Mouse (Mus musculus) hindbrain, embryonic 14.5 days (tissue): ENCODE data around the gene Mfsd11. TPM values are rescaled to one million over a fixed set of nuclear protein-coding genes. Genes with fewer than 3 reads are reported as not detected.
A peak's percentile ranks its signal among the peaks of the same experiment; 100 is the strongest.

Source experiments
- ATAC-seq: fragments of 200-750 bp; cut with Nextera tagmentation; 2 replicates; pipeline ENCODE4 v1.8.0; 2017; ENCODE audit warnings: moderate number of reproducible peaks, mild to moderate bottlenecking, moderate TSS enrichment, moderate library complexity; ENCODE audit not compliant: low FRiP score
- DNase-seq: peaks from one replicate; pipeline ENCODE4 v3.0.0-alpha.2; 2015; ENCODE audit warnings: low spot score
- H3K27ac ChIP-seq: fragments of 300-500 bp; sonication (generic); 2 replicates; pipeline ENCODE4 v1.5.1; 2014; ENCODE audit warnings: mild to moderate bottlenecking, moderate library complexity
- H3K27me3 ChIP-seq: fragments of 300-500 bp; sonication (generic); 2 replicates; pipeline ENCODE4 v1.6.1; 2014; ENCODE audit warnings: mild to moderate bottlenecking, low read length, mixed read lengths; ENCODE audit not compliant: control insufficient read depth, insufficient read depth
- H3K36me3 ChIP-seq: fragments of 300-500 bp; sonication (generic); replicated peaks from 2 replicates; pipeline ENCODE4 v1.6.1; 2014; ENCODE audit not compliant: control insufficient read depth, insufficient read depth
- H3K4me1 ChIP-seq: fragments of 300-500 bp; sonication (generic); replicated peaks from 2 replicates; pipeline ENCODE4 v1.6.1; 2014; ENCODE audit warnings: antibody characterized with exemption, low read length, mixed read lengths; ENCODE audit not compliant: control insufficient read depth, insufficient read depth
- H3K4me2 ChIP-seq: fragments of 300-500 bp; sonication (generic); replicated peaks from 2 replicates; pipeline ENCODE4 v1.6.1; 2014; ENCODE audit warnings: mild to moderate bottlenecking, moderate library complexity
- H3K4me3 ChIP-seq: fragments of 300-500 bp; sonication (generic); replicated peaks from 2 replicates; pipeline ENCODE4 v1.5.1; 2014; ENCODE audit warnings: mild to moderate bottlenecking, low read length
- H3K9ac ChIP-seq: fragments of 300-500 bp; sonication (generic); 2 replicates; pipeline ENCODE4 v1.6.1; 2014
- H3K9me3 ChIP-seq: fragments of 300-500 bp; sonication (generic); 2 replicates; pipeline ENCODE4 v1.6.1; 2016; ENCODE audit warnings: low read length; ENCODE audit not compliant: control insufficient read depth
- WGBS: fragments of 180-500 bp; shearing (Covaris S2); extraction: QIAGEN DNeasy Blood & Tissue Kit; methylation state at CpG from one replicate; pipeline ENCODE4 v1.1.7; 2014; 5-methylcytosine and 5-hydroxymethylcytosine counted together
- polyA plus RNA-seq: library from polyadenylated mRNA; unstranded; fragments of >200 nt; fragmentation: Nextera tagmentation; extraction: Ambion mirVana; gene quantifications from 2 replicates; pipeline ENCODE4 v1.2.1, GENCODE M21; 2014

Gene Mfsd11
- polyA plus RNA-seq, result 51.9 and 54.4 TPM in 2 replicates

DNA sequence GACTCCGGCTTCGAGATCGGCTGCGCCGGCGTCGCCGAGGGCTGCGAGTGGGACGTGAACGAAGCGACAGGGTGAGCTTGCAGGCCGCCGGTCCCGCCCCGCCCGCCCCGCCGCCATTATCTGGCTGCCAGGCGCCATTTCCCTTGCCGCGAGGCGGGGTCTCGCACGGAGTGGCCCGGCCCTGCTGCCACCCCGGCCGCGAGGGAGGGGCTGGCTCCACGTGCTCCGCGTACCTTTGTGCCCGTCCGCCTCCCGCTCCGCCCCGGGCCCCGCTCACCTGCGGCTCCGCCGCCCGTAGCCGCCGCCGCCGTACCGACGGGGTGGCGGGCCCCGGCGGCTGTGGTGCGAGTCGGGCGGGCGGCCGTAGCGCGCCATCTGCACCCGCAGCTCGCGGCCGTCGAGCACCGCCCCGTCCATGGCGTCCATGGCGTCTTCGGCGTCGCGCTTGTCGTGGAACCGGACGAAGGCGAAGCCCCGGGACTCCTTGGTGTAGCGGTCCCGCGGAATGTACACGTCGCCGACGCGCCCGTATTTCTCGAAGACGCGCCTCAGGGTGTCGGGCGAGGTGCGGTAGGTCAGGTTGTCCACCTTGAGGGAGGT, at the start of gene Mfsd11:
Gene Mfsd11, plus strand, starts transcription at position 150 of the 600 bp plus-strand sequence.
- Histone ChIP-seq H3K27ac (peak within 1 kb of the TSS; percentile 96), H3K36me3 (peaks cover 51% of the 10 kb centered on the region), H3K4me3 (peak within 1 kb of the TSS; percentile 99), H3K9me3 (no peaks in the 10 kb centered on the region), H3K27me3 (no peaks in the 10 kb centered on the region), H3K4me1 (peaks cover 30% of the 10 kb centered on the region), H3K4me2 (peak within 1 kb of the TSS; percentile 93), H3K9ac (peak within 1 kb of the TSS; percentile 97)
- ATAC-seq (peak; percentile 49), DNase-seq (peak; percentile 70)
- WGBS, result under 1% methylated on average over 83 of the region's 91 CpGs

DNA sequence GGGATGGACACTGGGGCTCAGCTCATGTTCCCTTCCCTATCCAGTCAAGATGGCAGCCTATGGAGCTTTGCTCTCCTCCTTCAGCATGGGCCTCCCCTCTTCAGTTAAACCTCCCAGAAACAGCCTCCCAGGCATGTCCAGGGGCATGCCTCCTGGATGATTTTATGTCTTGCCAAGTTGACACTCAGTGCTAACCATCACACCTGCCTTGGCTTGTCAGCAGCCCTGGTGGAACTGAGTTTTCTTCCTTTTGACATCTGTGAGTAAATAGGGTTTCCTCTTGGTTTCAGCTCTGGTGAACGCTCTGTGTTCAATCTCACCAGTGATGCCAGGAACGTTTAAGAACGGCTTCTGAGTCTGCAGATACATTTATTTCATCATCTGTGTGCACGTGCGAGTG, 49.5 kb upstream of the Mfsd11 start:
- 84% methylated on average over 5 of the region's 5 CpGs for WGBS
- no peak for ATAC-seq
- no peak overlapping the region for H3K27ac ChIP-seq

DNA sequence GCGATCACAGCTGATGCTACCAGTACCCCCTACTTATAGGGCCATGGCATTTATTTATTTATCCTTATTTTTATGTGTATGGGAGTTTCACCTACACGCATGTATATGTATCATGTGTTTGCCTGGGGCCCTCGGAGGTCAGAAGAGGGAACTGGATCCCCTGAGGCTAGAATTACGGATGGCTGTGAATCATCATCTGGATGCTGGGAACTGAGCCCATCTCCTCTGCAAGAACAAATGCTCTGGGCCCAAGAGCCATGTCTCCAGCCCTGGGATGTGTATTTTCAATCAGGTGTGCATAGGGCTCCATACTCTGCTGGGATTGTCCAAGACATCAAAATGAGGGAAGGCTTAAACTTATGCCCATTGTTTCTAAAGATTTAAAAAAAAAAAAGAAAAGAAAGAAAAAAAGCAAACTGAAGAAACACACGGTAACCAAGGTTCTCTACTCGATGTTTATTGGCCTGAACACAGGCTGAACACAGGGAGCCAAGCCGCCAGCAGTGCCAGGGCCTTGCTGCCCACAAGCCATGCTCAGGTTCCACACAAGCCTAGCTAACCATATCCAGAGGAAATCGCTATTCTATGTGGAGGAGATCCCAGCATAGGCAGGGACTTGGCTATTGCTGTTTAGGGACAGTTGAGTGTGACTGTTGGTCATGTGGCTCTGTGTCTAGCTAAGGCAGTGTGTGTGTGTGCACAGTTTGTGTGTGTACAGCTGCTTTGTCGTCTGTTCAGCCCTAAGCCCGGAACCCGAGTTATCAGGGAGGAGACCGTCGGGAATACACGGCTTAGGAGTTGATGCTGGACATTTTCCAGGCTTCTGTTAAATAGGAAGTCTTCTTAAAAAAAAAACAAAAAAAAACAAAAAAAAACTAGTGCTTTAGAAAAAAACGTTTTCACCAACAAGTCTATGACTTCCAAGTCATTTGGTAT, 45.8 kb upstream of the Mfsd11 start:
- Histone ChIP-seq H3K27ac (no peak overlapping the region; the same call in 1 of the 2 replicates), H3K9ac (no peak overlapping the region)
- WGBS, result 79% methylated on average over 15 of the region's 15 CpGs

More for the DNA sequence above, 49.5 kb upstream of the Mfsd11 start:
- Histone ChIP-seq H3K4me2 (no peak overlapping the region), H3K36me3 (0 out of 2 replicates have a peak, but pooled peaks cover 7% of the 10 kb centered on the region), H3K9ac (no peak overlapping the region), H3K27me3 (no peaks in the 10 kb centered on the region), H3K4me1 (no peaks in the 10 kb centered on the region), H3K9me3 (no peaks in the 10 kb centered on the region), H3K4me3 (no peak overlapping the region)
- no peak for DNase-seq

DNA sequence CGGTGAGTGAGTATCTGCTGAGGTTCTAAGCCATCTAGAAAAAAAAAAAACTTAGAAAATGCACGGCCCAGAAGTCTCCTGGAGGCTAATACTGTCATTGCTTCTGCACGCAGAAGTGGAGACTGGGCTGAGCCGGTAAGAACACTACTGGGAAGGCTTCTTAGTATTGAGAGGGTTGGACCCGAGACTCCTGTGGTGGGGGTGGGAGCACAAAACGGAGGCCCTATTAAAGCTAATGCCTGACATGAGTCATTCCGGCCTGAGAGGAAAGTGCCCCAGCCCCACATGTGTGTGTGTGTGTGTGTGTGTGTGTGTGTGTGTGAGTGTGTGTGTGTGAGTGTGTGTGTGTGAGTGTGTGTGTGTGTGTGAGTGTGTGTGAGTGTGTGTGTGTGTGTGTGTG, 45.1 kb upstream of the Mfsd11 start:
- no peaks in the 10 kb centered on the region for H3K27me3 ChIP-seq
- H3K27ac ChIP-seq, result no peak overlapping the region
- DNase-seq, result no peak

More for the DNA sequence above, 45.8 kb upstream of the Mfsd11 start:
- no peak overlapping the region for H3K4me2 ChIP-seq
- H3K4me1 ChIP-seq, result peaks cover 30% of the 10 kb centered on the region
- no peaks in the 10 kb centered on the region for H3K27me3 ChIP-seq
- ATAC-seq (no peak), DNase-seq (no peak)
- H3K9me3 ChIP-seq, result no peaks in the 10 kb centered on the region
- H3K36me3 ChIP-seq, result 0 out of 2 replicates have a peak, but pooled peaks cover 7% of the 10 kb centered on the region
- no peak overlapping the region for H3K4me3 ChIP-seq

DNA sequence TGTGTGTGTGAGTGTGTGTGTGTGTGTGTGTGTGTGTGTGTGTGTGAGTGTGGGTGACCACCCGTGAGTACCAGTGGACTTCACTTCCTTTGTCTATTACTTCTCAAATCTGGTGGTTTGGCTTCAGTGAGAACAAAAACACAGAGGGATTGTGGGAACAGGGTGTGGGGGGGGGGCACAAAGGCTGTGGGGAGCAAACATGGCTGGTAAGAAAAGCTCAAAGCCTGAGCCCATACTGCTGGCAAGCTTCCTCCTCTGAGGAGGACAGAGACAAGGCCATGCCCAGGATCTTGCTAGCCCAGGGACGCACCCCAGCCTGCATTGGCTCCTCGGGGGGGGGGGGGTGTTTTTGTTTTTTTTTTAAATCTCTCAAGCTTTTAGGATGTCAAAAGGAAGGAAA, 44.7 kb upstream of the Mfsd11 start:
- peak overlapping the region; percentile 32; the same call in 1 of the 2 replicates for H3K27ac ChIP-seq
- 81% methylated on average over 3 of the region's 3 CpGs for WGBS

More for the DNA sequence above, 45.1 kb upstream of the Mfsd11 start:
- no peaks in the 10 kb centered on the region for H3K9me3 ChIP-seq
- no peak overlapping the region for H3K9ac ChIP-seq
- H3K36me3 ChIP-seq, result 0 out of 2 replicates have a peak, but pooled peaks cover 7% of the 10 kb centered on the region
- no peak for ATAC-seq
- no peak overlapping the region for H3K4me2 ChIP-seq
- no peak overlapping the region for H3K4me3 ChIP-seq
- WGBS, result 69% methylated on average over 7 of the region's 7 CpGs
- peaks cover 34% of the 10 kb centered on the region for H3K4me1 ChIP-seq

DNA sequence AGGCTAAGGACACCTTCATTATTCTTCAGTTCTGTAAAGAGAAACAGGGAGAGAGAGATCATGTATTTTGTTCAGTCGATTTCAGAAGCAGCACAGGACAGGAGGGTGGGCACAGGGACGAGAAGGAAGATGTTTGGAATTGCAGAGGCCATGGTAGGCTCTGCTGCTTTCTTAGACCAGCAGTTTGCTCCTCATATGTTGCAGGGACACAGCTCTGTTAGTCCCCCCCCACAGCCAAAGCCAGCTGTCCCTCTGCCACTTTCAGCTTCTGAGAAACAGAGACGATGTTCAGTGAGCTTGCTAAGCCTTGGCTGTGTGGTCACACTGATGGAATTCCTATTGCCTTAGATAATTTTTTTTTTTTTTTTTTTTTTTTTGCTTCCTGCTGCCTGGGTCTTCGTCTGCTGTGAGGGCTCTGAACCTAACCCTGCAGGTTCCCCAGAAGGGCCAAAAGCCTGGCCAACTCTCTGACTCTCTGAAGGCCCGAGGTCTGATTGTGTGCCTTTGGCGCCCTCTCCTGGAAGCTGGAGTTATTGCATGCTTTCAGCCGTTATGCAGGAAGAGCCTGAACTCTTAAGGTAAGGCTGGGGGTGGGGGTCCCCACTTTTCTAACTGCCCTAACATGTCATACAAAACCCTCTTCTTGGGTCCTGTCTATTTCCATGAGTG, 44.2 kb upstream of the Mfsd11 start:
- Histone ChIP-seq H3K9ac (no peak overlapping the region), H3K27ac (peak overlapping the region; percentile 32; the same call in 1 of the 2 replicates), H3K4me1 (peaks cover 42% of the 10 kb centered on the region), H3K4me2 (no peak overlapping the region), H3K9me3 (no peaks in the 10 kb centered on the region), H3K36me3 (0 out of 2 replicates have a peak, but pooled peaks cover 7% of the 10 kb centered on the region), H3K27me3 (no peaks in the 10 kb centered on the region), H3K4me3 (no peak overlapping the region)
- no peak for ATAC-seq
- WGBS, result 28% methylated on average over 7 of the region's 7 CpGs
- DNase-seq, result peak; percentile 95

More for the DNA sequence above, 44.7 kb upstream of the Mfsd11 start:
- no peak for DNase-seq
- 0 out of 2 replicates have a peak, but pooled peaks cover 7% of the 10 kb centered on the region for H3K36me3 ChIP-seq
- no peak overlapping the region for H3K9ac ChIP-seq
- no peak overlapping the region for H3K4me3 ChIP-seq
- H3K9me3 ChIP-seq, result no peaks in the 10 kb centered on the region
- H3K4me2 ChIP-seq, result no peak overlapping the region
- peaks cover 37% of the 10 kb centered on the region for H3K4me1 ChIP-seq
- H3K27me3 ChIP-seq, result no peaks in the 10 kb centered on the region
- no peak for ATAC-seq

DNA sequence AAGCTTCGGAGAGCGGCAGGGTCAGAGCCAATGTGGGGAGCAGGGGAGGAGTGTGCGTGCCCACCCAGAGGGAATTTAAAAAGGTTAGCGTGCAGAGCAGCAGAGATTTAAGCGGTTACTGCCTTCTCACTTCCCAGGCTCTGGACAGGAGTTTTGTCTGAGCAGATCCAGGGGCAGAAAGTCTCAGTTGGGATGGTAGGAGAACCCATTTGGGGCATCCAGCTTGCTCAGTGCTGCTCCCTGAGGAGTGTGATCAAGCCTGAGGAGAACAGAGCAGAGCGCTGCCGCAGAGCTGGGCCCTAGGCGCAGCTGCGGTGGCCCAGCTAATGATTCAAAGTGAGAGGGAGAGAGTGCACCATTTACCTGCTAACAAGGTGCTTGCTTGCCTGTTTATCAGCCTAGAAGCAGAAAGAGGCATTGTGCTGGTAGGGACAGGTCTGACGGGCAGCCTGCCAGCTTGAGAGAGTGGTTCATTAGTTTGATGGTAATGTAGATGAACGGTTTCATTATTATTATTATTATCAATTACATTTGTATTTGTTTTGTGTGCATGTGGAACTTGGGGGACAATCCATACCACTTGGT, 43.3 kb upstream of the Mfsd11 start:
- 70% methylated on average over 11 of the region's 11 CpGs for WGBS
- no peak overlapping the region for H3K4me3 ChIP-seq
- H3K9ac ChIP-seq, result 0 out of 2 replicates have a peak overlapping the region, but pooled peaks have one; percentile 71
- peaks cover 50% of the 10 kb centered on the region for H3K4me1 ChIP-seq
- H3K36me3 ChIP-seq, result 0 out of 2 replicates have a peak, but pooled peaks cover 5% of the 10 kb centered on the region
- DNase-seq, result no peak
- peak overlapping the region; percentile 23; the same call in 1 of the 2 replicates for H3K27ac ChIP-seq
- H3K9me3 ChIP-seq, result no peaks in the 10 kb centered on the region
- ATAC-seq, result no peak
- no peak overlapping the region for H3K4me2 ChIP-seq
- H3K27me3 ChIP-seq, result no peaks in the 10 kb centered on the region

DNA sequence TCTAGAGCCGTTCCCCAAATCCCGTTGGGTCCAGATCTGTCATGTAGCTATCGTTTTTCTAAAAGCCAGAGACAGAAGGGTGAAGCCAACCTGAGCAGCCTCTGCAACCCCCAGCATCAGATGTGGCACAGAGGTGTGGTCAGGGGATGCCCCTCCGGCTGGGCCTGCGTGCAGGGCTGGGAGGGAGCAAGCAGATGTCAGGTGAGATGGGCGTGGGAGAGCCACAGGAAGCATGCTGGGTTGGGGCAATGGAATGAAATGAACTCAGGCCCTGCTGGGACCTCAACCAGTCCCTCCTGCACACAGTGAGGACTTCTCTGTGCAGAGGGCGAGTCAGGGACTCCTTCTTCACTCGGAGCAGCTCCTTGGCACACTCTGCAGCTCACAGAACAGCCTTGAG, 42.7 kb upstream of the Mfsd11 start:
- Histone ChIP-seq H3K9me3 (no peaks in the 10 kb centered on the region), H3K27me3 (no peaks in the 10 kb centered on the region), H3K4me1 (peaks cover 57% of the 10 kb centered on the region), H3K27ac (peak overlapping the region; percentile 100), H3K36me3 (no peaks in the 10 kb centered on the region), H3K4me3 (no peak overlapping the region), H3K9ac (0 out of 2 replicates have a peak overlapping the region, but pooled peaks have one; percentile 71), H3K4me2 (no peak overlapping the region)
- ATAC-seq (no peak), DNase-seq (no peak)
- WGBS, result 81% methylated on average over 8 of the region's 8 CpGs
